In the genomic region with DNA sequence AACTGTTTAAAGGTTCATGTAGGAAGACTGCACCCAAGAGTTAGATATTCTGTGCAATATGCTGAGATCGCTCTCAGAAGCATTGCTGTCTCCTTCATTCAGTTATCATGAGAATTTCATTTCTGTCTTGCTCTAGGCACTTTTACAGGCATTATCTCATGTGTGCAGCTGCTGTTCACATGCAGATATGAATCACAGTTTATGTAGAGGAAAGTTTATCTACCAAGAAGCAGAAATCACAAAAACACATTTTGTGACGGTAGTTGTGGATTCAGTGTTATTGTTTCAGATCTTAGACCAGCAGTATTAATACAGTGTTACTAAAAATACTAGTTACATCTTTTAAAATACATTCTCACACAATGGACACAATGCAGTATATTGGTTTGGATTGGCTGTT, we compare ENCODE assay signal across 17 mouse cellular contexts. TPM values are rescaled to one million over a fixed set of nuclear protein-coding genes. Genes with fewer than 3 reads are reported as not detected.
DNase-seq lines count a peak whose midpoint lies in the region; ATAC-seq and TF ChIP-seq lines count a peak whose summit lies in the region.
"Had no signal": no experiment of that assay in that cellular context is flagged by ENCODE, and none has a peak within 500 bp of the region (broad histone marks: within the 10 kb centered on the region; RNA-seq: fewer than 3 reads in every experiment).

No protein-coding gene starts in this region.

- DNase-seq in G1E (ENCODE audit: low spot score) = no peak
- peak; percentile 67 for DNase-seq in MEL (ENCODE audit: low read depth, low spot score)
- no peak for DNase-seq in liver, postnatal 0 days
- no peak for DNase-seq in adrenal gland, adult (ENCODE audit: inconsistent age in 2 of 2, low spot score in 1 of 2)
- DNase-seq in forebrain, embryonic 14.5 days (ENCODE audit: low spot score) = no peak
- DNase-seq: adrenal gland, postnatal 25 days; gastrocnemius, postnatal 25 days; spleen, adult 18-20 months had no signal

- H3K27me3 ChIP-seq in G1E (ENCODE audit: insufficient read depth, low read length) = no peaks in the 10 kb centered on the region
- H3K27me3 ChIP-seq in MEL (ENCODE audit: control insufficient read depth in 1 of 2, insufficient read depth in 2 of 2, low read length in 2 of 2) = no peaks in the 10 kb centered on the region
- no peaks in the 10 kb centered on the region for H3K27me3 ChIP-seq in liver, postnatal 0 days (ENCODE audit: insufficient read depth, low read length)
- H3K27me3 ChIP-seq in forebrain, embryonic 14.5 days (replicated peaks; ENCODE audit: control insufficient read depth, insufficient read depth, low read length) = no peaks in the 10 kb centered on the region
- H3K27me3 ChIP-seq in kidney, embryonic 16.5 days (ENCODE audit: insufficient read depth, low read length) = no peaks in the 10 kb centered on the region
- H3K27me3 ChIP-seq: forebrain, embryonic 15.5 days; limb, embryonic 12.5 days; neural tube, embryonic 12.5 days had no signal

- peak overlapping the region; percentile 6; the same call in 1 of the 2 replicates for H3K27ac ChIP-seq in MEL (ENCODE audit: control insufficient read depth, low read depth, low read length)
- H3K27ac ChIP-seq in liver, postnatal 0 days (ENCODE audit: low read depth) = no peak overlapping the region
- H3K27ac ChIP-seq in forebrain, embryonic 14.5 days (ENCODE audit: low read depth, low read length) = no peak overlapping the region
- H3K27ac ChIP-seq in kidney, embryonic 16.5 days (ENCODE audit: low read length) = no peak overlapping the region
- H3K27ac ChIP-seq: embryonic facial prominence, embryonic 10.5 days; forebrain, embryonic 15.5 days; heart, embryonic 10.5 days; limb, embryonic 12.5 days; neural tube, embryonic 12.5 days had no signal

- H3K4me3 ChIP-seq in G1E (ENCODE audit: low read depth, low read length) (no peak overlapping the region), MEL (ENCODE audit: control insufficient read depth in 1 of 2, insufficient read depth in 1 of 2, low read depth in 2 of 2, low read length in 2 of 2) (no peak overlapping the region)
- no peak overlapping the region for H3K4me3 ChIP-seq in liver, postnatal 0 days (ENCODE audit: low read depth, low read length)
- H3K4me3 ChIP-seq in forebrain, embryonic 14.5 days (ENCODE audit: low read depth, low read length) = no peak overlapping the region
- no peak overlapping the region for H3K4me3 ChIP-seq in kidney, embryonic 16.5 days (ENCODE audit: low read length)
- H3K4me3 ChIP-seq: embryonic facial prominence, embryonic 10.5 days; forebrain, embryonic 15.5 days; heart, embryonic 10.5 days; limb, embryonic 12.5 days; neural tube, embryonic 12.5 days had no signal

- no peak overlapping the region for H3K9ac ChIP-seq in MEL (ENCODE audit: control insufficient read depth, low read depth, low read length, poor library complexity, severe bottlenecking)
- H3K9ac ChIP-seq in liver, postnatal 0 days (replicated peaks) = no peak overlapping the region; the same call in 1 of the 2 replicates
- no peak overlapping the region for H3K9ac ChIP-seq in forebrain, embryonic 14.5 days (ENCODE audit: low read length)
- H3K9ac ChIP-seq in kidney, embryonic 16.5 days (replicated peaks; ENCODE audit: low read length) = no peak overlapping the region
- H3K9ac ChIP-seq: forebrain, embryonic 15.5 days; limb, embryonic 12.5 days; lung, embryonic 14.5 days; neural tube, embryonic 12.5 days had no signal

- TF ChIP-seq RAD21 in MEL (IDR thresholded peaks at IDR 0.05; ENCODE audit: low read depth, low read length) = no peak

- no peaks in the 10 kb centered on the region for H3K9me3 ChIP-seq in G1E (replicated peaks)
- H3K9me3 ChIP-seq in MEL (replicated peaks; ENCODE audit: insufficient read depth, low read length) = no peaks in the 10 kb centered on the region
- H3K9me3 ChIP-seq in liver, postnatal 0 days (ENCODE audit: low read length) = no peaks in the 10 kb centered on the region
- H3K9me3 ChIP-seq in forebrain, embryonic 14.5 days (replicated peaks; ENCODE audit: control insufficient read depth, low read length) = no peaks in the 10 kb centered on the region
- H3K9me3 ChIP-seq in kidney, embryonic 16.5 days (ENCODE audit: low read length) = peaks cover 5% of the 10 kb centered on the region; the same call in 1 of the 2 replicates
- H3K9me3 ChIP-seq: embryonic facial prominence, embryonic 10.5 days; forebrain, embryonic 15.5 days; heart, embryonic 10.5 days; limb, embryonic 12.5 days had no signal

- no peaks in the 10 kb centered on the region for H3K79me2 ChIP-seq in MEL (ENCODE audit: control insufficient read depth, insufficient read depth, low read length, poor library complexity)

- TF ChIP-seq CTCF in G1E (IDR thresholded peaks at IDR 0.05; ENCODE audit: low read depth, low read length) = no peak
- TF ChIP-seq CTCF in MEL (IDR thresholded peaks at IDR 0.05 in 2 of 3, conservative IDR thresholded peaks at IDR 0.05 in 1 of 3; ENCODE audit: control insufficient read depth in 1 of 3, insufficient read depth in 1 of 3, low read depth in 2 of 3, low read length in 3 of 3, poor library complexity in 1 of 3, severe bottlenecking in 1 of 3) = no peak
- no peak for TF ChIP-seq CTCF in liver, postnatal 0 days (IDR thresholded peaks at IDR 0.05; ENCODE audit: low read depth)

- H3K4me1 ChIP-seq in G1E (ENCODE audit: insufficient read depth, low read depth, low read length) = peaks cover 60% of the 10 kb centered on the region
- H3K4me1 ChIP-seq in MEL (ENCODE audit: control insufficient read depth in 1 of 2, insufficient read depth in 2 of 2, low read length in 2 of 2) = peaks cover 3 to 8% of the 10 kb centered on the region in 2 experiments; a peak in 2 of 4 replicates
- H3K4me1 ChIP-seq in liver, postnatal 0 days (ENCODE audit: insufficient read depth) = 0 out of 2 replicates have a peak, but pooled peaks cover 3% of the 10 kb centered on the region
- H3K4me1 ChIP-seq in forebrain, embryonic 14.5 days (ENCODE audit: control insufficient read depth, insufficient read depth, low read length) = no peaks in the 10 kb centered on the region
- H3K4me1 ChIP-seq in kidney, embryonic 16.5 days (ENCODE audit: insufficient read depth, low read length) = no peaks in the 10 kb centered on the region
- H3K4me1 ChIP-seq: limb, embryonic 12.5 days; neural tube, embryonic 12.5 days had no signal

- peak overlapping the region; percentile 32 for H3K4me2 ChIP-seq in liver, postnatal 0 days (ENCODE audit: low read depth, low read length)
- no peak overlapping the region for H3K4me2 ChIP-seq in forebrain, embryonic 14.5 days (ENCODE audit: low read length)
- no peak overlapping the region for H3K4me2 ChIP-seq in kidney, embryonic 16.5 days (replicated peaks; ENCODE audit: low read depth, low read length)
- H3K4me2 ChIP-seq: forebrain, embryonic 15.5 days; limb, embryonic 12.5 days; lung, embryonic 14.5 days; midbrain, embryonic 11.5 days; neural tube, embryonic 12.5 days had no signal

- ATAC-seq in G1E (ENCODE audit: extremely low read depth, insufficient number of reproducible peaks, low FRiP score, poor library complexity, severe bottlenecking) = peak; percentile 76
- peak; percentile 71 for ATAC-seq in erythroid progenitor cell, adult 5-6 weeks (replicated peaks; ENCODE audit: low FRiP score, poor library complexity, severe bottlenecking)
- ATAC-seq in liver, postnatal 0 days = peak; percentile 80
- no peak for ATAC-seq in forebrain, embryonic 14.5 days
- no peak for ATAC-seq in kidney, embryonic 16.5 days (ENCODE audit: low FRiP score, low TSS enrichment)
- ATAC-seq: forebrain, embryonic 15.5 days had no signal

- 51% methylated on average over 2 of the region's 2 CpGs for WGBS in liver, postnatal 0 days (ENCODE audit: insufficient replicate concordance)
- WGBS in forebrain, embryonic 14.5 days = 79% methylated on average over 2 of the region's 2 CpGs
- WGBS in kidney, embryonic 16.5 days = 74% methylated on average over 2 of the region's 2 CpGs

- H3K36me3 ChIP-seq in G1E (replicated peaks) (peaks cover 39% of the 10 kb centered on the region), MEL (ENCODE audit: control insufficient read depth in 1 of 2, insufficient read depth in 2 of 2, low read length in 2 of 2) (peaks cover 0 to 14% of the 10 kb centered on the region in 2 experiments; a peak in 2 of 4 replicates)
- peaks cover 7% of the 10 kb centered on the region; the same call in 1 of the 2 replicates for H3K36me3 ChIP-seq in liver, postnatal 0 days (replicated peaks; ENCODE audit: insufficient read depth, low read length)
- peaks cover 3% of the 10 kb centered on the region; the same call in 1 of the 2 replicates for H3K36me3 ChIP-seq in forebrain, embryonic 14.5 days (ENCODE audit: control insufficient read depth, insufficient read depth, low read length)
- H3K36me3 ChIP-seq in kidney, embryonic 16.5 days (ENCODE audit: insufficient read depth, low read length) = peaks cover 13% of the 10 kb centered on the region; the same call in 1 of the 2 replicates

- TF ChIP-seq POLR2A in MEL (IDR thresholded peaks at IDR 0.05; ENCODE audit: control insufficient read depth in 1 of 2, insufficient read depth in 1 of 2, low read depth in 1 of 2, low read length in 2 of 2, poor library complexity in 1 of 2) = no peak

- TF ChIP-seq EP300 in MEL (IDR thresholded peaks at IDR 0.05; ENCODE audit: low read depth in 1 of 2, low read length in 2 of 2) = peak; percentile 92 to 93
- TF ChIP-seq EP300 in liver, postnatal 0 days (IDR thresholded peaks at IDR 0.05; ENCODE audit: low read depth) = peak; percentile 96

TF ChIP-seq in MEL, 35 proteins besides CTCF, POLR2A, EP300 and RAD21 (continues in another document):
- TF ChIP-seq KAT2A (conservative IDR thresholded peaks at IDR 0.05; ENCODE audit: low read depth, low read length) = no peak
- TF ChIP-seq NRF1 (IDR thresholded peaks at IDR 0.05; ENCODE audit: insufficient read depth, low read depth, low read length, poor library complexity, severe bottlenecking) = no peak
- no peak; the same call in 1 of the 2 replicates for TF ChIP-seq MAZ (IDR thresholded peaks at IDR 0.05; ENCODE audit: low read depth, low read length)
- no peak for TF ChIP-seq ELF1 (IDR thresholded peaks at IDR 0.05; ENCODE audit: low read depth, low read length)
- no peak for TF ChIP-seq USF2 (IDR thresholded peaks at IDR 0.05; ENCODE audit: borderline replicate concordance in 1 of 2, insufficient read depth in 1 of 2, low read depth in 1 of 2, low read length in 2 of 2)

RNA-seq across cellular contexts. Expression of a gene that starts 36.0 kb away (rescaled TPM):
- total RNA-seq in G1E (2014; fragmentation: Nextera tagmentation) (36.3 and 39.2 TPM in 2 replicates), G1E (2017) (27.7 and 34.2 TPM in 2 replicates), MEL (2012; rRNA removed) (17.8 and 19.3 TPM in 2 replicates)
- polyA plus RNA-seq in G1E (2012) (3.9 and 4.1 TPM in 2 replicates), MEL (2012; ENCODE audit: insufficient read depth in 1 of 2, insufficient read length in 2 of 2, low read depth in 1 of 2, low replicate concordance in 2 of 2, missing spikeins in 1 of 2) (10 to 100 TPM in 1 of 2 experiments, not detected in 1; 14.6 TPM)
- 9.4 and 21.4 TPM in 2 replicates for total RNA-seq in erythroid progenitor cell, adult 5-6 weeks (2015; ENCODE audit: low replicate concordance)
- total RNA-seq in erythroid progenitor cell, adult 5-6 weeks (2017; ENCODE audit: low replicate concordance) = 17.6 and 27.5 TPM in 2 replicates
- polyA plus RNA-seq in liver, postnatal 0 days (2015; fragmentation: Nextera tagmentation; extraction: Ambion mirVana) = 22.2 and 23.8 TPM in 2 replicates
- polyA plus RNA-seq in forebrain, embryonic 14.5 days (2014; fragmentation: Nextera tagmentation; extraction: Ambion mirVana) = 34.0 and 41.4 TPM in 2 replicates
- polyA plus RNA-seq in kidney, embryonic 16.5 days (2015; fragmentation: Nextera tagmentation; extraction: Ambion mirVana) = 43.9 and 47.9 TPM in 2 replicates

Comparison
In these comparisons a context has a peak if more than half of its experiments do, and no peak if none do; other contexts are left out.
1. ATAC-seq: peak in G1E (single experiment), erythroid progenitor cell, adult 5-6 weeks (single experiment) and liver, postnatal 0 days (single experiment); none in forebrain, embryonic 14.5 days (single experiment) and kidney, embryonic 16.5 days (single experiment).